Mouse (Mus musculus): ENCODE data around the gene Prdx1.

Prdx1 gene

DNA sequence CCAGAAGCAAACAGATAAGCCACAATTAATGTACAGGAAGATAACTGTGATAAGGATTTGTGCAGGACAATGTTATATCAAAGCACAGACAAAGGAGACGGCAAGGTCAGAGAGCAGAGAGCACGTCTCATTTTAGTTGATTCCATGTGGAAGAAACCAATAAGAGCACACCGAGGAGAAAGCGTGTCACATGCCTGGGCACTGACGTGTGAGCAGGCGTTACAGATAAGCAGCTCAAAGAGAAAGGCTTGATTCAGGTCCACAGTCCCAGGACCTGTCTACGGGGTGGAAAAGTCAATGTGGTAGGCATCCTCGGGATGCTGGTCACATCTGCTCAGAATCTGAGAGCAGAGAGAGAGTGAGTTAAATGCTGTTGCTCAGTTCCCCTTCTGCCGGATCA lies 45.7 kb downstream of the Prdx1 start:
- no peak for DNase-seq

DNA sequence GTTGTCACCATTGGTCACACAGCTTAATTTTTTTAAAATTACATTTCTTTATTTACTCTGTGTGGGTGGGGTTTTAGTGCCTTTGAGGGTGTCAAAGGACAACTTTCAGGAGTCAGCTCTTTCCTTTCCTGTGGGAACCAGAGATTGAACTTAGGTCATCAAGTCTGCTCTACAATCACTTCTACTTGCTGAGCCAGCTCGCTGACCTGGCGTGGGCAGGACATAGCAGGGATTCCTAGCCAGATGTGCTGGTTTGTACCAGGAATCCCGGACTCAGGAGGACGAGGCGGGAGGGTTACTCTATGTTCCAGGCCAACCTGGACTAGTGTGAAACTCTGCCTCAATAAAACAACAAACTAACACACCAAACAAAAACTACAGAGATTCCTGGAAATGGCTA lies 47.0 kb downstream of the Prdx1 start:
- DNase-seq = no peak

DNA sequence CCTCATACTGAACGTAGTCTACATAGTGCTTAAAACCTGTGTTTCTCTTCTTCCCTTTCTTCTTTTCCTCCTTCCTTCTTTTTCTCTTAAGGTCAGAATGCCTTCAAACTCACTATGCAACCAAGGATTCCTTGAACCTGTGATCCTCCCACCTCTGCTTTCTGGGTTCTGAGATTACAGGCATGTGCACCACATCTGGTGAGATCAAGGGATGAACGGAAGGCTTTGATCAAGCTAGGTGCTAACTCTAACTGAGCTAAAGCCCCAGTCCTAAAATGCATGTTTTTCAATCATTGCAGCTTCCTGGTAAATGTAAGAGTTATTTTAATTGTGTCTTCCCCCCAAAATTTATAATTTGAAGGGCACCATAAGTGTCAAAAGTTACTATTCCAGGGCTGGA lies 49.7 kb downstream of the Prdx1 start:
- DNase-seq = no peak

DNA sequence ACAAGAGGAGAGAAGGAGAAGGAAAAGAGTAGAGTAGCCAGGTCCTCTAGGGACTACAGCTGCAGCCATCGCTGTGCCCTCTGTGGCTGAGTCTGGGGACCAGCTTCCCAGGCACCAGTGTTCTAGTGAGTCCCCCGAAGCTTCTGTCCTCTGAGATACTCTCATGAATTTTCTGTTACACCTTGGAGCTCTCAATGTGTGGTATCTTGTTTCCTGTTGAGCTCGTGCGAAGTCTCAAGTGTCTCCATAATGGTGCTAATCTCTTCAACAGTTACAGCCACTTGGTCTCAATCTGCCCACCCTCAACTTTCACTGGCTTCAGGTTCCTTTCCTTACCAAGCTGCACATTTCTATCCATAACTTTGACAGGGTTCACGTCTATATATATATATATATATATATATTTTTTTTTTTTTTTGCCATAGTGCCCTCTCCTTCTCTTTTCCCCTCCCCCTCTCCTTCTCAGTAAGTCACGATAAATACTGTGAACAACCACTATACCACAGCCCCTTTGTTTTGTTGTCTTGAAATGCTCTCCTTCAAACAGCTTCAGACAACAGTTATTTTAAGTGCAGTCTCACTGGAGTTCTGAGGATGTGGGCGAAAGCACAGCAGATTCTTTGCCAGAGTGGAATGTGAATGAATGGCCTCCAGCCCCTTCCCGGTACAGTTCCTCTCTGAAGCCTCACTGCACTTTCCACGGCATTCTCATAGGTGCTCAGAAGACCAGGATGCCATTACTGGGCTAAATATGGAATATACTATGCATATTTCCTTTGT lies 53.8 kb downstream of the Prdx1 start:
- DNase-seq = no peak

DNA sequence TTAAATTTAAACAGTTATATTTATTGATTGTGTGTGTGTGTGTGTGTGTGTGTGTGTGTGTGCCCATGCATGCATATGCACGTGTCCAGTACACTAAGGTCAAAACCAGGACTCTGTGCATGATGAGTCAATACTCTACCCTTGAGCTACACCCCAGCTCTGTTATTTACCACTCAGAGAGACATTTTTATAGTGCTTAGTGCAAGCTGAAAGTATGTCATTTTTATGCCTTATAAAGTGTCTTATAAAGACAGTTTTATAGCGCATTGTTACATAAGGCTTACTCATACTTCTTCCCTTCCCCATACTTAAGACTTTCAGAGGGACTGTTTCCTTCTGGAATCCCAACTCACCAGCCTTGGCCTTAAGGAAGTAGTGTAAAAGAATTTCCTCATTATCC lies 64.4 kb downstream of the Prdx1 start:
- DNase-seq = no peak
